Mouse (Mus musculus) stomach, embryonic 15.5 days (tissue): ENCODE data around the gene Tepp. TPM values are rescaled to one million over a fixed set of nuclear protein-coding genes. Genes with fewer than 3 reads are reported as not detected.

Experiments
- ATAC-seq: fragments of 200-750 bp; cut with Nextera tagmentation; 2 replicates; pipeline ENCODE4 v1.8.0; 2017; ENCODE audit warnings: low read depth, moderate number of reproducible peaks, moderate TSS enrichment; ENCODE audit not compliant: insufficient read depth, low FRiP score
- H3K27ac ChIP-seq: fragments of 300-500 bp; sonication (generic); 2 replicates; pipeline ENCODE4 v1.5.1; 2015; ENCODE audit warnings: mild to moderate bottlenecking, inconsistent platforms
- H3K27me3 ChIP-seq: fragments of 300-500 bp; sonication (generic); replicated peaks from 2 replicates; pipeline ENCODE4 v1.6.1; 2015; ENCODE audit warnings: inconsistent platforms
- H3K36me3 ChIP-seq: fragments of 300-500 bp; sonication (generic); 2 replicates; pipeline ENCODE4 v1.6.1; 2015; ENCODE audit warnings: inconsistent platforms
- H3K4me1 ChIP-seq: fragments of 300-500 bp; sonication (generic); 2 replicates; pipeline ENCODE4 v1.6.1; 2015; ENCODE audit warnings: inconsistent platforms
- H3K4me2 ChIP-seq: fragments of 300-500 bp; sonication (generic); 2 replicates; pipeline ENCODE4 v1.6.1; 2015; ENCODE audit warnings: mild to moderate bottlenecking, inconsistent platforms
- H3K4me3 ChIP-seq: fragments of 300-500 bp; sonication (generic); replicated peaks from 2 replicates; pipeline ENCODE4 v1.5.1; 2015; ENCODE audit warnings: inconsistent platforms
- H3K9ac ChIP-seq: fragments of 300-500 bp; sonication (generic); 2 replicates; pipeline ENCODE4 v1.6.1; 2015; ENCODE audit warnings: inconsistent platforms
- H3K9me3 ChIP-seq: fragments of 300-500 bp; sonication (generic); 2 replicates; pipeline ENCODE4 v1.6.1; 2016; ENCODE audit warnings: inconsistent platforms
- WGBS: fragments of 180-500 bp; shearing (Covaris S2); methylation state at CpG from one replicate; pipeline ENCODE4 v1.1.7; 2015; 5-methylcytosine and 5-hydroxymethylcytosine counted together
- polyA plus RNA-seq: library from polyadenylated mRNA; unstranded; fragments of >200 nt; fragmentation: Nextera tagmentation; extraction: Ambion mirVana; gene quantifications from 2 replicates; pipeline ENCODE4 v1.2.1, GENCODE M21; 2015

Tepp gene
- polyA plus RNA-seq, 1 experiment from 2014 or later = 0.23 TPM

GRCm38 (mm10) chr8:95352151-95352870 lies 41.9 kb downstream of the Tepp start, which contains the start of gene Mmp15:
Gene Mmp15 (plus strand): TSS chr8:95352268.
- peak; percentile 80 for ATAC-seq
- H3K27me3 ChIP-seq = no peaks in the 10 kb centered on the region
- H3K4me1 ChIP-seq = peaks cover 34% of the 10 kb centered on the region
- peak within 1 kb of the TSS; percentile 86 for H3K27ac ChIP-seq
- under 1% methylated on average over 80 of the region's 80 CpGs for WGBS
- H3K4me3 ChIP-seq = peak within 1 kb of the TSS; percentile 77
- H3K4me2 ChIP-seq = peak within 1 kb of the TSS; percentile 88
- peak within 1 kb of the TSS; percentile 81 for H3K9ac ChIP-seq
- no peaks in the 10 kb centered on the region for H3K36me3 ChIP-seq
- no peaks in the 10 kb centered on the region for H3K9me3 ChIP-seq

- peak; percentile 36 for ATAC-seq
- no peaks in the 10 kb centered on the region for H3K9me3 ChIP-seq
- peak overlapping the region; percentile 81 for H3K9ac ChIP-seq
- H3K27me3 ChIP-seq = no peaks in the 10 kb centered on the region
- WGBS = 4% methylated on average over 62 of the region's 62 CpGs
- peak overlapping the region; percentile 86 for H3K27ac ChIP-seq
- H3K4me1 ChIP-seq = peaks cover 34% of the 10 kb centered on the region
- H3K36me3 ChIP-seq = no peaks in the 10 kb centered on the region
- peak overlapping the region; percentile 77 for H3K4me3 ChIP-seq
- peak overlapping the region; percentile 88 for H3K4me2 ChIP-seq
These were observed 42.8 kb downstream of the Tepp start for GRCm38 (mm10) chr8:95352871-95353866.

- Histone ChIP-seq H3K4me1 (peaks cover 32% of the 10 kb centered on the region), H3K27me3 (no peaks in the 10 kb centered on the region), H3K36me3 (no peaks in the 10 kb centered on the region), H3K4me2 (peak overlapping the region; percentile 88), H3K9me3 (no peaks in the 10 kb centered on the region), H3K4me3 (no peak overlapping the region; the same call in 1 of the 2 replicates), H3K9ac (no peak overlapping the region), H3K27ac (no peak overlapping the region)
- ATAC-seq = no peak
- 91% methylated on average over 2 of the region's 2 CpGs for WGBS
These were observed 44.2 kb downstream of the Tepp start for GRCm38 (mm10) chr8:95354606-95355005.

GRCm38 (mm10) chr8:95358550-95359411 lies 48.4 kb downstream of the Tepp start:
- 25% methylated on average over 8 of the region's 8 CpGs for WGBS
- Histone ChIP-seq H3K4me3 (no peak overlapping the region), H3K4me1 (peaks cover 30% of the 10 kb centered on the region), H3K27ac (peak overlapping the region; percentile 78), H3K9me3 (no peaks in the 10 kb centered on the region), H3K4me2 (peak overlapping the region; percentile 11; the same call in 1 of the 2 replicates), H3K27me3 (no peaks in the 10 kb centered on the region), H3K9ac (no peak overlapping the region), H3K36me3 (no peaks in the 10 kb centered on the region)
- peak; percentile 67 for ATAC-seq

GRCm38 (mm10) chr8:95360181-95361015 lies 50.0 kb downstream of the Tepp start:
- H3K9me3 ChIP-seq = no peaks in the 10 kb centered on the region
- no peak overlapping the region for H3K9ac ChIP-seq
- no peak overlapping the region for H3K4me3 ChIP-seq
- ATAC-seq = no peak
- peaks cover 28% of the 10 kb centered on the region for H3K4me1 ChIP-seq
- H3K4me2 ChIP-seq = no peak overlapping the region
- 42% methylated on average over 7 of the region's 7 CpGs for WGBS
- peak overlapping the region; percentile 78; the same call in 1 of the 2 replicates for H3K27ac ChIP-seq
- no peaks in the 10 kb centered on the region for H3K27me3 ChIP-seq
- no peaks in the 10 kb centered on the region for H3K36me3 ChIP-seq

- H3K4me2 ChIP-seq = no peak overlapping the region
- no peaks in the 10 kb centered on the region for H3K9me3 ChIP-seq
- no peak overlapping the region for H3K4me3 ChIP-seq
- peaks cover 28% of the 10 kb centered on the region for H3K4me1 ChIP-seq
- no peak overlapping the region; the same call in 1 of the 2 replicates for H3K27ac ChIP-seq
- WGBS = 68% methylated on average over 3 of the region's 3 CpGs
- no peaks in the 10 kb centered on the region for H3K36me3 ChIP-seq
- no peak for ATAC-seq
- H3K9ac ChIP-seq = no peak overlapping the region
- H3K27me3 ChIP-seq = no peaks in the 10 kb centered on the region
These were observed 50.6 kb downstream of the Tepp start for GRCm38 (mm10) chr8:95361016-95361341.

GRCm38 (mm10) chr8:95362272-95362671 lies 51.9 kb downstream of the Tepp start:
- no peak overlapping the region for H3K27ac ChIP-seq
- no peak overlapping the region for H3K4me2 ChIP-seq
- 65% methylated on average over 6 of the region's 6 CpGs for WGBS
- peaks cover 28% of the 10 kb centered on the region for H3K4me1 ChIP-seq
- H3K27me3 ChIP-seq = no peaks in the 10 kb centered on the region
- no peaks in the 10 kb centered on the region for H3K36me3 ChIP-seq
- H3K9ac ChIP-seq = no peak overlapping the region
- H3K4me3 ChIP-seq = no peak overlapping the region
- no peaks in the 10 kb centered on the region for H3K9me3 ChIP-seq
- no peak for ATAC-seq

GRCm38 (mm10) chr8:95363849-95364248 lies 53.5 kb downstream of the Tepp start:
- H3K27ac ChIP-seq = no peak overlapping the region
- peaks cover 25% of the 10 kb centered on the region for H3K4me1 ChIP-seq
- H3K36me3 ChIP-seq = 0 out of 2 replicates have a peak, but pooled peaks cover 7% of the 10 kb centered on the region
- WGBS = 87% methylated on average over 2 of the region's 2 CpGs
- no peak for ATAC-seq
- H3K9me3 ChIP-seq = no peaks in the 10 kb centered on the region
- no peaks in the 10 kb centered on the region for H3K27me3 ChIP-seq
- H3K4me2 ChIP-seq = no peak overlapping the region
- no peak overlapping the region for H3K4me3 ChIP-seq
- no peak overlapping the region for H3K9ac ChIP-seq

GRCm38 (mm10) chr8:95369581-95370326 lies 59.4 kb downstream of the Tepp start:
- Histone ChIP-seq H3K9me3 (no peaks in the 10 kb centered on the region), H3K4me3 (peak overlapping the region; percentile 28), H3K36me3 (peaks cover 7% of the 10 kb centered on the region; the same call in 1 of the 2 replicates), H3K27me3 (no peaks in the 10 kb centered on the region), H3K4me2 (peak overlapping the region; percentile 56), H3K4me1 (peaks cover 23% of the 10 kb centered on the region), H3K9ac (no peak overlapping the region; the same call in 1 of the 2 replicates), H3K27ac (peak overlapping the region; percentile 57; the same call in 1 of the 2 replicates)
- 41% methylated on average over 20 of the region's 20 CpGs for WGBS
- ATAC-seq = peak; percentile 80

GRCm38 (mm10) chr8:95373389-95374002 lies 63.1 kb downstream of the Tepp start:
- WGBS = 61% methylated on average over 12 of the region's 12 CpGs
- peaks cover under 1% of the 10 kb centered on the region; the same call in 1 of the 2 replicates for H3K36me3 ChIP-seq
- no peak overlapping the region for H3K4me2 ChIP-seq
- H3K4me1 ChIP-seq = peaks cover 43% of the 10 kb centered on the region
- no peak overlapping the region for H3K9ac ChIP-seq
- peak overlapping the region; percentile 5; the same call in 1 of the 2 replicates for H3K27ac ChIP-seq
- no peak for ATAC-seq
- no peak overlapping the region for H3K4me3 ChIP-seq
- no peaks in the 10 kb centered on the region for H3K27me3 ChIP-seq
- no peaks in the 10 kb centered on the region for H3K9me3 ChIP-seq
